Mouse (Mus musculus): ENCODE results near the gene Cpt1a. TPM values are rescaled to one million over a fixed set of nuclear protein-coding genes. Genes with fewer than 3 reads are reported as not detected.

The Cpt1a gene
- polyA plus RNA-seq, 1 experiment, result 13.5 TPM

DNA sequence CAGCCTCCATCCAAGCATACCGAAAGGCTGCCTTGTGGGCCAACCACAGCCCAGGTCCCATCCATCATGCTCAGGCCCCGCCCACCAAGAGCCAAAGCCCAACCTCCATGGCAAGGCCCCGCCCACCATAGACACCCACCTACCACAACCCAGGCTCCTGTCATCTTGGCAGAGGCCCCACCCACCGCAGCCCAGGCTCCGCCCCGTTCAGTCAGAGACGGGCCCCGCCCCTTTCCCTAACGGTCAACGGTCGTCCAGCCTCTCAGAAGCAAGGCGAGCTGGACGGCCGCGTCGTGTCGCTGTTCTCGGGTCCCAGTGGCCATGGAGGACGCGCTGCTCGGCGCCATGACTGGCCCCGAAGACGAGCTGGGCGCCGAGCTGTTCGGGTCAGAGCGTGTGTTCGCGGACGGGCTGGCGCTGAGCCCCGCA lies 66.5 kb downstream of the Cpt1a start, which contains the start of gene Tesmin:
TSS of gene Tesmin (plus strand) at position 229 of the 429 bp plus-strand sequence.
- Histone ChIP-seq H3K36me3 (ENCODE audit: control insufficient read depth, insufficient read depth) (no peaks in the 10 kb centered on the region), H3K4me2 (ENCODE audit: low read depth) (no peak within 1 kb of the TSS), H3K79me2 (ENCODE audit: control insufficient read depth, insufficient read depth) (no peaks in the 10 kb centered on the region), H3K27me3 (ENCODE audit: control insufficient read depth, insufficient read depth, insufficient read length) (no peaks in the 10 kb centered on the region), H3K4me3 (no peak within 1 kb of the TSS), H3ac (ENCODE audit: control insufficient read depth, insufficient read length) (no peak within 1 kb of the TSS)
- TF ChIP-seq SRF (IDR thresholded peaks at IDR 0.05; ENCODE audit: control insufficient read depth, insufficient read length, low read depth) (no peak), MYOD1 (IDR thresholded peaks at IDR 0.05; ENCODE audit: control insufficient read depth in 1 of 3, insufficient read length in 2 of 3, low read depth in 2 of 3) (no peak), POLR2AphosphoS2 (IDR thresholded peaks at IDR 0.05; ENCODE audit: insufficient read length, low read depth) (no peak), TCF12 (IDR thresholded peaks at IDR 0.05; ENCODE audit: insufficient read depth, poor library complexity, severe bottlenecking) (no peak), POLR2A (IDR thresholded peaks at IDR 0.05; ENCODE audit: insufficient read length, low read depth) (no peak), MAX (IDR thresholded peaks at IDR 0.05; ENCODE audit: low read depth) (no peak), USF1 (IDR thresholded peaks at IDR 0.05; ENCODE audit: low read depth) (no peak), MYOG (IDR thresholded peaks at IDR 0.05; ENCODE audit: control insufficient read depth in 1 of 3, insufficient read depth in 1 of 3, insufficient read length in 2 of 3, low read depth in 2 of 3) (no peak), E2F4 (IDR thresholded peaks at IDR 0.05; ENCODE audit: insufficient read depth) (no peak), TCF3 (IDR thresholded peaks at IDR 0.05; ENCODE audit: insufficient read length, low read depth) (no peak), CEBPB (IDR thresholded peaks at IDR 0.05; ENCODE audit: insufficient read depth, poor library complexity, severe bottlenecking) (no peak), REST (IDR thresholded peaks at IDR 0.05; ENCODE audit: insufficient read depth, insufficient read length) (no peak)

- TF ChIP-seq MYOD1 (IDR thresholded peaks at IDR 0.05; ENCODE audit: control insufficient read depth in 1 of 3, insufficient read length in 2 of 3, low read depth in 2 of 3) (no peak), USF1 (IDR thresholded peaks at IDR 0.05; ENCODE audit: low read depth) (no peak)
Observed at GRCm38 (mm10) chr19:3389089-3389488, 67.0 kb downstream of the Cpt1a start.

DNA sequence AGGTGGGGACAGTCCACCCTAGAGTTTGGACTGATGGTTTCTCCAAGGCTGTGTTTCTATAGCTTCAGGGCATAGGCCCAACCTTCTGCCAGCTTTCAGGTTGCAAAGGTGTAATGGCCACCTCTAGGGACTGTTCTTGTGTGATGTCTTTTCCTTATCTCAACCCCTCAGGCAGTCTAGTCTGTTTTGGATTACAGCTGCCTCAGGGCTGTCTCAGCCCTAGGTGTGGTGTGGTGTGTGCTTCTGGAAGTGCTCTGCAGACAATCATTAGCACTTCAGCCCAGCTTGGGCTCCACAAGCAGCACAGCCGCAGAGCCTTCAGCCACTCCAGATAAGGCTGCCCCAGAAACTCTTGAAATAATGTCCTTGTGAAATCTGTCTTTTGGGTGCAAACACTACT lies 70.2 kb downstream of the Cpt1a start:
- TF ChIP-seq MYOG (IDR thresholded peaks at IDR 0.05; ENCODE audit: control insufficient read depth in 1 of 3, insufficient read depth in 1 of 3, insufficient read length in 2 of 3, low read depth in 2 of 3) (no peak), USF1 (IDR thresholded peaks at IDR 0.05; ENCODE audit: low read depth) (no peak)
- Histone ChIP-seq H3K4me2 (ENCODE audit: low read depth) (no peak overlapping the region), H3K36me3 (ENCODE audit: control insufficient read depth, insufficient read depth) (no peaks in the 10 kb centered on the region), H3K27me3 (ENCODE audit: control insufficient read depth, insufficient read depth, insufficient read length) (no peaks in the 10 kb centered on the region), H3K79me2 (ENCODE audit: control insufficient read depth, insufficient read depth) (no peaks in the 10 kb centered on the region), H3K4me3 (no peak overlapping the region), H3ac (ENCODE audit: control insufficient read depth, insufficient read length) (no peak overlapping the region)

More at GRCm38 (mm10) chr19:3389089-3389488, 67.0 kb downstream of the Cpt1a start:
- Histone ChIP-seq H3K4me2 (ENCODE audit: low read depth) (no peak overlapping the region), H3K4me3 (no peak overlapping the region), H3K36me3 (ENCODE audit: control insufficient read depth, insufficient read depth) (no peaks in the 10 kb centered on the region), H3K27me3 (ENCODE audit: control insufficient read depth, insufficient read depth, insufficient read length) (no peaks in the 10 kb centered on the region), H3K79me2 (ENCODE audit: control insufficient read depth, insufficient read depth) (no peaks in the 10 kb centered on the region), H3ac (ENCODE audit: control insufficient read depth, insufficient read length) (no peak overlapping the region)

- Histone ChIP-seq H3ac (ENCODE audit: control insufficient read depth, insufficient read length) (no peak overlapping the region), H3K4me3 (no peak overlapping the region), H3K27me3 (ENCODE audit: control insufficient read depth, insufficient read depth, insufficient read length) (no peaks in the 10 kb centered on the region), H3K36me3 (ENCODE audit: control insufficient read depth, insufficient read depth) (no peaks in the 10 kb centered on the region), H3K79me2 (ENCODE audit: control insufficient read depth, insufficient read depth) (no peaks in the 10 kb centered on the region), H3K4me2 (ENCODE audit: low read depth) (no peak overlapping the region)
- TF ChIP-seq MYOD1 (IDR thresholded peaks at IDR 0.05; ENCODE audit: control insufficient read depth in 1 of 3, insufficient read length in 2 of 3, low read depth in 2 of 3) (no peak), E2F4 (IDR thresholded peaks at IDR 0.05; ENCODE audit: insufficient read depth) (no peak), REST (IDR thresholded peaks at IDR 0.05; ENCODE audit: insufficient read depth, insufficient read length) (no peak)
Observed at GRCm38 (mm10) chr19:3394216-3394615, 72.1 kb downstream of the Cpt1a start.

GRCm38 (mm10) chr19:3400057-3400456 lies 77.9 kb downstream of the Cpt1a start:
- no peaks in the 10 kb centered on the region for H3K36me3 ChIP-seq (ENCODE audit: control insufficient read depth, insufficient read depth)
- no peak overlapping the region for H3ac ChIP-seq (ENCODE audit: control insufficient read depth, insufficient read length)
- no peak overlapping the region for H3K4me2 ChIP-seq (ENCODE audit: low read depth)
- H3K27me3 ChIP-seq (ENCODE audit: control insufficient read depth, insufficient read depth, insufficient read length), result no peaks in the 10 kb centered on the region
- no peak overlapping the region for H3K4me3 ChIP-seq
- H3K79me2 ChIP-seq (ENCODE audit: control insufficient read depth, insufficient read depth), result no peaks in the 10 kb centered on the region
- TF ChIP-seq CEBPB (IDR thresholded peaks at IDR 0.05; ENCODE audit: insufficient read depth, poor library complexity, severe bottlenecking), result no peak
- no peak for TF ChIP-seq POLR2AphosphoS2 (IDR thresholded peaks at IDR 0.05; ENCODE audit: insufficient read length, low read depth)
- TF ChIP-seq TCF3 (IDR thresholded peaks at IDR 0.05; ENCODE audit: insufficient read length, low read depth), result no peak
- no peak for TF ChIP-seq E2F4 (IDR thresholded peaks at IDR 0.05; ENCODE audit: insufficient read depth)
- no peak for TF ChIP-seq REST (IDR thresholded peaks at IDR 0.05; ENCODE audit: insufficient read depth, insufficient read length)
- TF ChIP-seq POLR2A (IDR thresholded peaks at IDR 0.05; ENCODE audit: insufficient read length, low read depth), result no peak
- TF ChIP-seq SRF (IDR thresholded peaks at IDR 0.05; ENCODE audit: control insufficient read depth, insufficient read length, low read depth), result no peak
- no peak for TF ChIP-seq USF1 (IDR thresholded peaks at IDR 0.05; ENCODE audit: low read depth)
- TF ChIP-seq MYOD1 (IDR thresholded peaks at IDR 0.05; ENCODE audit: control insufficient read depth in 1 of 3, insufficient read length in 2 of 3, low read depth in 2 of 3), result no peak
- TF ChIP-seq MAX (IDR thresholded peaks at IDR 0.05; ENCODE audit: low read depth), result no peak
- TF ChIP-seq MYOG (IDR thresholded peaks at IDR 0.05; ENCODE audit: control insufficient read depth in 1 of 3, insufficient read depth in 1 of 3, insufficient read length in 2 of 3, low read depth in 2 of 3), result no peak

Measured in myocyte (in vitro differentiated cells).